Mouse (Mus musculus): Measurements from ENCODE around the gene Itga4.
A peak's percentile ranks its signal among the peaks of the same experiment; 100 is the strongest.

Gene Itga4

DNA sequence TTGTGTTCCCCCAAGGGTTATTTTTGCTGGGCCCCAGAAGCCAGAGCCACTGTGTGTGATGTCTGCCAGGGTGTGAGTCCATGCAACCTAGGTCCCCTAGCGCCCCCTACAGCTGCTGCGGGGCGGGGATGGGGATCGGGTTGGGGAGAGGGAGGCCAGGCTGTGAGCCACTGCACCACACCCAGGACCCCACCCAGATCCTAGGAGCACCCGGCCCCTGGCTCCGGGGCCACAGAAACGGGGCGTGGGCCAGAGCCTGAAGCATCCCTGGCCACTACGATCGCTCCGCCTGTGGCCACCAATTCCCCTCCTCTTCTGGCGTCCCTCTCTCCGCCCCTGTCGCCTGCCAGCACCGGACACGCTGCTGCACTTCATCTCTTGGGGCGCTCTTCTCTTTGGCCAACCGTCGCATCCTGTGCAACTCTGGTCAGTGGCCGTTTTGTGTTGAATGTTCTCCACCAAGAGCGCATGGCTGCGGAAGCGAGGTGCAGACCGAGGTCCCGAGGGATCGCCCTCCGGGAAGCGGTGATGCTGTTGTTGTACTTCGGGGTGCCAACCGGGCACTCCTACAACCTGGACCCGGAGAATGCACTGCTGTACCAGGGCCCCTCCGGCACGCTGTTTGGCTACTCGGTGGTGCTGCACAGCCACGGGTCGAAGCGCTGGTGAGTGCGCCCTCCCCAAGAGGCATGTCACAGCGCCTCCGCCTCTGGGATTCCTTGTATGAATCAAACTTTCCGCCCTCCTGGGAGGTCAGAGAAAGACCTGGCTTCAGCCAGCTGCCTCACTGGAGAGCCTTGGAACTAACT lies at the start of gene Itga4:
Gene Itga4 (plus strand): TSS at position 235 of the 809 bp plus-strand sequence.
- DNase-seq (ENCODE audit: low read depth, low spot score), result peak; percentile 18

DNA sequence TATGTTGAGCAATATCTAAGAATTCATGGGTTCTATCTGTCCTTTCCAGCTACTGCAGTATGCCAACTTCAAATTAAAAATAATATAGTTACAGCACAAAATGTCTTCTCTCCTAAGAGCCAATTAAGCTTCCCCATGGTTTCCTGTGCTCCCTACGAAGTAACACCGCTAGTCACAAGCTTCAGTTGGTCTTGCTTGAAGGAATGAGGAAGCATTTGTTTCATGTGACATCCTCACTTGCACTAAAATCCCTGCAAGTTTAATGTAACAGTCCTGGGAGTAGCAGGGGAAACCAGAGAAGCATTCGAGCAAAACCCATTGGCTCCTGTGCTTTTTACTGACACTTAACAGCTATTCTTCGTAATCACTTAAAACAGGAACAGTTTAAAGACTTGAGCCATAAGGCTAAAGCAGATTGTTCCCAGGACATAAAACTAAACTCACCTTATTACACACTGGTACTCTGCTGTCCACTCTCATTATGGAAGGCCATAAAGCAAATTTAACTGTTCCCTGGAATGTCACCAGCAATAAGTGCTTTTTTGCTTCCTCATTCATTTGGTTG lies 49.0 kb upstream of the Itga4 start:
- DNase-seq (ENCODE audit: low read depth, low spot score), result no peak

DNA sequence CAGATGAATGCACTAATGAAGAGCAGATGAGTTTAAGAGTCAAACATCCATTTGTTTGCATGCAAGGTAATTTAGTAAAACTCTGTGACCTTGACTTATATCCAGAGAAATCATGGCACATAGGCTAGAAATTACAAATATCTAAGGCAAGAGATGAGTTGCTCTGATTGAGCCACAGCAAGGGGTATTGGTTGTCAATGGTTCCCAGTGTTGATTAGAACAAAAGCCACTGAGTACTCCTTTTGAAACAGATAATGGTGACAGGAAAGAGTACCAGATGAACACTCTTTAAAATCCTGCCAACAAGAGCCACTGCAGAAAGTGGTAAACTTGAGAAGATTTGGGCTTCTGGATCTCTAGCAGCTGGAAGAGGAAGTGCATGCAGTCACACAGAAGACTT lies 40.2 kb upstream of the Itga4 start:
- DNase-seq (ENCODE audit: low read depth, low spot score), result no peak

DNA sequence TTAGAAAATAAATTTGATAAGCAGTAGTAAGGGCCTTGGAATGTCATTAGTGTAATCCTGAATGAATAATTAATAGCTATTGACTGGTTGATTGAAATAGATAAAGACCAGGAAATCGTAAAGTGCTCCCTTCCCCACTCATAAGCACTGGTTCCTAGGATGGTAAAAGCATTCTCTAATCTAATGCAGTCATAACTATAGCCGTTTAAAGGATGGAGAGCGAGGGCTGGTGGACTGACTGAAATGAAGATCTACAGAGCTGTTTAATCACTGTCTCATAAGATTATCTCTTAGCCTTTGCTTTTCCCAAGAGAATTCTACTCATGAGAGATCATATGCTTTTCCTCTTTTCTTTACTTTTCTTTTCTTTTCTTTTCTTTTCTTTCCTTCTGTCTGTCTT lies 39.7 kb upstream of the Itga4 start:
- no peak for DNase-seq (ENCODE audit: low read depth, low spot score)

DNA sequence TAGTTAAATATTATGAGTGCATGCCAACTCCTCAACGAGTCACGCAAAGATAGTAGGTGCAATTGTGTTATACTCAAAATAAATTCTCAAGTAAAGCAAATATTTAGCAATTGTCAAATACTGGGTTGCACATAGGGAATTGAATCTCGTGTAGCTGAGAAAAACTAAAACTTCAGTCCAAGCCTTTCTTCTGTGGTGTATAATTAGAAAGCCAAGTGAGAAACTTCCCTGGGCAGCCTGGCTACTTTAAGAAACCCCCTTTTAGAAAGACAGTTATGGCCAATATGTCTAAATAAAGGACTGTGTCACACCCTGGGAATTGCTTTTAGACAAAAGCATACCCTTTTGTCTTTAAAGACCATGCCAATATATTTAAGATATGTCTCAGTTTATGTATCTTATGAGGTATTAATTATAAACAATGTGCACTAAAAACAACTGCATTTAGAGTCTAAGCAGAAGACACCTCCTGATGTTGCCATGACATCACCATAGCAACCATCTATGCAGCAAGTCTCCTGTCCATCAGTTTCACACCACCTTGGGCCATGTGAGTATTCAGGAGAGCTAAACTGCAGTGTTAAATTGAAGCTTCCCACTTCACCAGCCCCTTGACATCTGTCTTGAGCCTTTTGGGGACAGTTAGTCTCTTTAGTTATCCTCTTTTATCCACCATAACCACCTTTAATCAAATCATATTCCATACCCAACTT lies 30.4 kb upstream of the Itga4 start:
- DNase-seq (ENCODE audit: low read depth, low spot score), result no peak

DNA sequence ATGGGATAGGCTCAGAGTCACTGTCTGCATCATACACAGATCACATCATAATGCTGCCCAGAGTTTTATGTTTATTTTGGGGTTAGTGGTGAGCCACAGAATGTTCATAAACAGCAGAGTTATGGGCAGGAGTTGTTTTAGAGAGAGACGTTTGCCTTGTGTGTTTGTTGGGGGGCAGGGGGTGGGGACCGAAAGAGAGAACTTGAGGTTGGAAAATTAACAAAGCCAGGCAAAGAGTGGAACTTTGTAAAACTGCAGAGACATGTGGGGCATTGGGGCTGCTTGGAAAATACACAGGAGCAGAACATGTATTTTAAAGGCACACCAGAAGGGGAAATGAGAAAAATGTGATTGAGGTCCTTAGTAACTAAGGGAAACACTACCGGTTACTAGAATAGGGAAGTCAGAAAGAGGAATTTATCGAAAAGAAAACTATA lies 27.4 kb upstream of the Itga4 start:
- no peak for DNase-seq (ENCODE audit: low read depth, low spot score)

DNA sequence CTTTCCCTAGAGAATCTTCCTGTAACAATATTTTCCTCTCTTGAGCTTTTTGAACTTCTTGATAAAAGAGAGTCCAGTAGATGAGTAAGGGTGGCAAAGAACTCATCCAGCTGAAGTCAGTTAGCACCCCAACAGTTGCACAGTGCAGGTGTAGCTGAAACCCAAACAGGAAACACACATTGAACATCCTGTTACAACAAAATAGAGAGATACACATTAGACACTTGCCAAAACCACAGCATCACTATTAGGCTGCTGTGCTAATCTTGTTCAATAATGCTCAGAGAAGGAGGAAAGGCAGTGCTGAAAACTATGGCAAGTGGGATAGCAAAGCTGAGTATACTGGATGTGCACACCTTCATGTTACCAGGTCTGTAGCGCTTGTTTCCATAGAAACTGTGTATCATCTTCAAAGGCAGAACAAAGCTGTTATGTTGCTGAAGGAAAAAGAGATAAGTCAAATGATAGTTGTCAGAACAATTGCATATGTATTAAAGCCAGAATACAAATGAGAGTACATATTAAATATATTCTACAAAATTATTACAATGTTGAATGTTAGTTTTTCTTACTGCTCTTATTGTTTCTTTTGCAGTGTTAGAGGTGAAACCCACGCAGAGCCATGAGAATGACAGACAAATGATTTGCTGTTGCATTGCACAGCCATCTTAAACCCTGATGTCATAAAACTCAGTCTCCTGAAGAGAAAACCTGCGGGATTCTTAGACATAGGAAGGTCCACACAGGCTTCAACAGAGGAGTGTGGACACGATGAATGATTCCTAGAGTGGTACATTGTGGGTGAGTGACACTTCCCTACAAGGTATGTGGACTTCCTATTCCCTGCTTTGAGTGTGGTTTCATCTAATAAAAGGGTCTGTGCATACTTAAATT lies 23.9 kb upstream of the Itga4 start:
- DNase-seq (ENCODE audit: low read depth, low spot score), result no peak

DNA sequence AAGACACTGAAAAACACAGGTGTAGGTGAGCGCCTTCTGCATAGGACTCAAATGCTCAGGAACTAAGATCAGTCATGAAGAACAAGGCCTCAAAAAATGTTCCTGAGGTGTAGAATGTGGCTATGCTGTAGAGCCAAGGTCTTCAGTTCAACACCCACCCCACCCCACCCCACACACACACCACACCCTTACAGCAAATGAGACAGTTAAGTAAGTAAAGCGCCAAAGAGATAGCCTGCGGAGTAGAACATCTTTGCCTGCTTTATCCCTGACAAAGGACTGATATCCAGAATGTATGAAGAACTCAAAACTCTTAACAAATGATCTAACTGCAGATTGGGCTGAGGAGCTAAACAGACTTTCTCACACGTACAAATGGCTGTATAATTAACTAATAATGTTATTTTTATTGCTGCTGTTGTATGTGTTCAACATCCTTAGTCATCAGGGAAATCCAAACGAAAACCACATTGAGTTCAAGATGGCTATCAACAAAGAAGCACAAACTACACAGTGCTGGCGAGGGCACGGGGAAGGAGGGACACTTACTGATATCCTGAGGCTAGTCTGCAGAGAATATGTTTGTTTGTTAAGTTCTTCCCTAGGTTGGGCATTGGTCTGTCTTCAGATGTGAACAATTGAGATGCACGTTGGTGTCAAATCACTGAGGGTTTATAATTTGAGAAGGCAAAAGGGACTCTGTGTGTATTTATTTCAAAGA lies 19.3 kb upstream of the Itga4 start:
- no peak for DNase-seq (ENCODE audit: low read depth, low spot score)

DNA sequence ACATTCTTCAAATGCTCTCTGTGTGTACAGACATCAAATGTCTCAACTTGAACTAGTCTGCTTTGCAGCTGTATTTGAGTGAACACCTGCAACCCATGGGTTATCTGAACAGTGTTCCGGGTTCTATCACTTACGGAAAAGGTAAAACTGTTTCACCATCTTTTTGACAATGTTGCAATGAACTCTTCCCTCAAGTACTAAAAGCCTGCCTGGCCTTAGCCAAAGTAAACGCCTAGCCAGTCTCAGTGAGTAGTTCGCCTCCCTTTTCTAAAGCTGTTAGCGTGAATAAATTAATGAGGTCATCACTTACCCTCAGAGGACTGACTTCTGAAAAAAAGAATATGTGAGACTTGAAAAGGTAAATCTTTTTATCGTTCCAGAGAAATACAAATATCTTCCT lies 18.0 kb upstream of the Itga4 start:
- no peak for DNase-seq (ENCODE audit: low read depth, low spot score)

DNA sequence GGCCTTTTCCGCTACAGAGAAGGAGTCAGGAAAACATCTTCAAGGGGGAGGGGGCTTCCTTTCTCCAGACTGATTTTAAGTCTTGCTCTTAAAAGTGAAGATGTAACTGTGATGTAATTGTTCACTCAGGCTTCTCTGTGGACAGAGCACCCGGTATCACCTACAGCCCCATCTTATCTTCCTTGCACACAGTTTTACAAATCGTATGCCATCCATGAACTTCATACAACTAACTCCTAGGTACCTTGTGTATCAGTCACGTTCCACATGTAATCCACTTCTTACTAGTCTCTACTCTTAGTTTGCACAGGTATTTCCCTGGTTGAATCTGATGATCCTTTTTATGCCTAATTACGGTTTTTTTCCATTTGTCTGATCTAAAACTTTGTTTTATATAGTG lies 10.9 kb upstream of the Itga4 start:
- DNase-seq (ENCODE audit: low read depth, low spot score), result no peak

DNA sequence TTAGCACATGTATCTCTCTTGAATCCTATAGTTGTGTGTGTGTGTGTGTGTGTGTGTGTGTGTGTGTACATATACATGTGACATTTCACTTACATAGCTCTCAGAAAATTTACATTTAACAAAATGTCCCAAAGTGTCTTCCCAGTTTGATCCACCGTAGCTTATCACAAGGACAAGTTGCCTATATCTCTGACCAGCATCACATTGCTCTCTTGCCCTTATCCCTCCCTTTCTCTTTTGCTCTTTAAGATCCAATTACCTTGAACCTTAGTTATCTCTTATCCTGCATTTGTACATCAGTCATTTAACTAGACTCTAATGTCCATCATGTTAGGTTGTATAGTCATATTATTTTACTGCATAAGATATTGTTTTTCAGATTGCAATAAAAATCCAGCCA lies 10.5 kb upstream of the Itga4 start:
- no peak for DNase-seq (ENCODE audit: low read depth, low spot score)

DNA sequence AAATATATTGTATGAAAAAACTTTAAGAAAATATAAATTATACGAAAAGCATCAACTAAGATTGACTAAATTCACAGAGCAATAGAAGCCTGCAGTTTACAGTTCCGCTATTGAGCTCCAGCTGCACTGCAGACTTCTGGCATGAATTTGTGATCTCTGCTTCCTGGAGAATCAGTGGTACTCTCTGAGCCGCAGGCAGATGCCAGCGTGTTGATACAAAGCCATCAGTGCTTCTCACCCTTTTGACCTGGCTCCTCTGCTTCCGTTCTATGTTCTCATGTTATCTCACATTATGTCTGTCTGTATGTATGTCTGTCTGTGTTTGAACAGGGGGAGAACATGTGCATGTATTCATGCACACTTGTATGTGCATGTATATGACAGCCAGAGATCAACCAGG lies 6.9 kb upstream of the Itga4 start:
- DNase-seq (ENCODE audit: low read depth, low spot score), result no peak

DNA sequence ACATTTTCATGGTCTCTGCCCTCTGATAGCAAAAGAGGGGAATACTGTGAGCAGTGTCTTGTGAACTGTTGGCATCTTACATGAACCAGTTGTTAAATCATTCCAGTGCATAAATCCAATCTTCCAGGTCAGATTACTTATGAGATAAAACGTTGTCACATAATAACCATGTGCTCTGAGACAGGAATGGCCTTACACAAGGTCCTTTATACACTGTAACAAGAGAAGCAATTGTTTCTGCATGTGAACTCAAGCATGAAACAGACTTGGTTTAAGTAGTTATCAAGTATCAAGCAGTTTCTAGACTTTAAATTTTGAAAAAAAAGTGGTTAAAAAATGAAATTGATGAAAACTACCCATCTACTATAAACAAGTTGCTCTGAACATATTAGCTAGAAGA lies 4.7 kb upstream of the Itga4 start:
- no peak for DNase-seq (ENCODE audit: low read depth, low spot score)

DNA sequence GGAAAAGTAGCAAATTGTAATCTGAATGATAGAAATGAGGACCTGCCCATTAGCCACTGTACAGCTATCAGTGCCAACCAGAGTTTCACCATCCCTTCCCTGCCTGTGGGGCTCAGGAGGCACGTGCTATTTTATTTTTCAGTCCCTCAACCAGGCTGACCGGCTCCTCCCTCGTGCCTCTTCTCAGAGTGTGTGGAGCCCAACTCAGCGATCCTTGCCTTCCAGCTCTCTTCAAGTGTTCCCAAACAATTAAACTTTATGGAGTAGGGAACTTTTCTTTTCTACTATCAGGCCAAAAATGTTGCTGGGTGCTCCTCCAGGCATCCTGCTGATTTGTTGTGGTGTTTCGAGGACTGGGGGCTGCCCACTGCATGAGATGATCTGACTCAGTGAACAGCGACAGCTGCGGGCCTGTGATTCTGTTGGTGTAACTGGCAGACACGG lies 1.4 kb upstream of the Itga4 start:
- DNase-seq (ENCODE audit: low read depth, low spot score), result no peak

DNA sequence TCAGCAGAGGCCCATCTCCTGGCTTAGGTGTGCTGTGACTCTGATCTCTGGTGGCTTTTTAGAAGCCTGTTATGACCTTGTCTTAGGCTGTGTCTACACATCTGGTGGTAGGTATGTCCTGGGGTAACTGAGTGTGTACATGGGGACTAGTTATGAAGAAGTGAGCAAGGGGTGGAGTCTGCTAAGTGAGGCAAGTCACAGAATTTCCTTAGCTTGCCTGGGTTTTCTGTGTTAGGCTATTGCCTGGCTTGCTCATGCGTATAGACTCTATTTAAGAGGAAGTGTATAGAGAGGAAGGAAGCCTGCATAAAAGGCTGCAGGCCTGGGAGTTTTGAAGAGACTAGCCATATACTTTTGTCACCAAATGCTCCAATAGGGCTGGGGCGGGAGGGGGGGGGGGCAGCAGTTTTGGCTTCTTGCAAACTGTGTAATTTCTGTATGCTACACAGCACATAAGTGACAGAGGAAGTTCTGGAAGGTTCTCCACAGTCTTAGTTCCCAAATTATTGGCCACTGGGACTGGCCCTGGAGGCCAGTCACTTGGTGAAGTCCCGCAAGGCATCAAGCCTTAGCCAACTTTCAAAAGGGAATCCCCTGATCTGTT lies 536 bp upstream of the Itga4 start:
- no peak for DNase-seq (ENCODE audit: low read depth, low spot score)

DNA sequence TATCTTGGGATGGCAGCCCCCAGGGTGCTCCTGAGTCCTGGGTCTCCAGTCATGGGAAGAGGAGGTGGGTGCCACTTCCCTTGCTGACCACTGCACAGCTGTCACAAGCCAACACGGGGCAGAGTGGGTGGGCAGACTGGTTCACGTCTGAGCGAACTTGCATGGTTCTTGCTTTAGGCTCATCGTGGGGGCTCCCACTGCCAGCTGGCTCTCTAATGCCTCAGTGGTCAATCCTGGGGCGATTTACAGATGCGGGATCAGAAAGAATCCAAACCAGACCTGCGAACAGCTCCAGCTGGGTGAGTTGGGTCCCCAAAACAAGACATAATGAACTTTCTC lies 744 bp downstream of the Itga4 start:
- no peak for DNase-seq (ENCODE audit: low read depth, low spot score)

DNA sequence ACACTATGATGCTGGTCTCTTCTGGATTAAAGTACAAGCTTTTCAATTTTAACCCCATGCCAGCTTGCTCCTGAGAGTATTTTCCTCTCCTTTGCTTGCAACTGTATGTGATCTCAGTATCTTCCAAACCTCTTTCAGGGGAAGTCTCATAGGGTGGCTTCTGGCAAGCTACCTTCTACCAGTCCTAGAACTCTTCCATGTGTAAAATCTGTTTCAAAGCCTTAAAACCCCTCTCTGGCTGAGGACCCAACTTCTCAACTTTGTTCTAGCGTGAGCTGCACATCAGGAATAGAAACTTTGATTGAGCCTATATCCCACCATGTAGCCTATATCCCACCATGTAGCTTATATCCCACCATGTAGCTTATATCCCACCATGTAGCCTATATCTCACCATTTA lies 1.1 kb downstream of the Itga4 start:
- DNase-seq (ENCODE audit: low read depth, low spot score), result no peak

DNA sequence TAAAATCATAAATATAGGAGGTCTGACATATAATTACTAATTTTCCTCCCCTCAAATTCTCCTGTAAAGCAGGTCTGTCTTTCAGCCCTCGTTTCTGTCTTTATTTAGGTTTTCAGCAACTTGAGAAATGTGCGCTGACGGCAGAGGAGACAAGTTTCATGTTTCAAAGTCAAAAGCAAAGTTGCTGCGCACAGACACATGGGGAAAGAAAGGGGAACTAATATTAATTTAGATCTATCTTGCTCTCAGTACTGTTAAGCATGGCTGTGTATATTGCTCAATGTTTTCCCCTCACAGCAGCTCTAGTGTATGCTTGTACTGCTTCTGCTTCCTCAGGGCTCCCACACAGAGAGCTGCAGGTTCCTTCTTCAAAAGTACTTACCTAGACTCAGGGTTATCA lies 1.7 kb downstream of the Itga4 start:
- no peak for DNase-seq (ENCODE audit: low read depth, low spot score)

DNA sequence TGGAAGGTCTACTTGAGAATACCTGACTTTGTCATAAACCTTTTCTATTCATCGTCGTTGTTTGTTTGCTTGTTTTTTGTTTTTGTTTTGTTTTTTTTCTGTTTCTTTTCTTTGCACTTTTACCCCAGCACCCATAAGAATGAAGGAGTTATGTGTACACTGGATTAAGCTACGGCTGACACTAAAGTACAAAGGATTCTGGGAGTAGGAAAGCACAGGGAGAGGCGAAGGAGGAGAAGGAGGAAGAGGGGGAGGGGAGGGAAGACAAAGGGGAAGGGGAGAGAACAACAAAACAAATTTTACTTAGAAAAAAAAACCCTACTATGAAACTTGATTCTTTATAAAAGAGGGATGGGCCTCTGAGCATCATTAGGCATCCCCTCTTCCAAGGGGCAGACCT lies 2.2 kb downstream of the Itga4 start:
- no peak for DNase-seq (ENCODE audit: low read depth, low spot score)

DNA sequence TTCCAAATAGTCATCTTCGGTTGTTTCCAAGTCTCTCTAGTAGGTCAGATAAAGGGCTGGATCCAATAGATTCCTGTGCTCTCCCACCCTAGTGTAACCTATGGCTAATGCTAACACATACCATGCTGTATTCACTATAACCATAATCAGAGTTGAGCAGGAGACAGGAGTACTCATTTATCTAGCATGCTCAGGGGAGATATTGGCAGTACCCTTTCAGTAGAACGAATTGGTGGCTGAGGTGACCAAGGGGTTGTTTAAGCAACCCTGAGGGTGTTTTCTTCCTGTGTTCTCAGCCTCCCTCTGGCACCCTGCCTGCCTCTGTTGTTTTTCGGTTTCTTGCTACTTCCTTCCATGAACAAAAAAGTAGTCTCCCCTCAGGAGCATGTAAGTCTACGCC lies 4.1 kb downstream of the Itga4 start:
- DNase-seq (ENCODE audit: low read depth, low spot score), result no peak

DNA sequence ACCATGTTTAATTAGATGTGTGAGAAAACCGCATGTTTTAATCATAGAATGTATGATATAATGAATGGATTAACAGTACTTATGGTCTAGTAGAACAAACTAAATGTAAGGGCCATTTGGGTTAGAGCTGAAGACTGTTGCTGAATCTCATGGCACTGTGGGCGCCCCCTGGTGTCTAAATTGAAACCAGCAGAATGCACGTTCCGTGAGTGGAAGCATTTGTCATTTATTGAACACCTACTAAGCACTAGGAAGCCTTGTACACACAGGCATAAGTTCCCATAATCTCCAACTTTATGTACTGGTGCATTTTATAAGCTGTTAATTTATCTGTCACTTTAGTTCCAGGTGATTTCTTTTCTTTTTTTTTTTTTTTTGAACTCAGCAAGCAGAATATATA lies 10.4 kb downstream of the Itga4 start:
- no peak for DNase-seq (ENCODE audit: low read depth, low spot score)

All from brain, embryonic 18.5 days (tissue).